Mouse (Mus musculus) T-helper 17 cell (primary cell): ENCODE measurements around the gene Defb25.

Source experiments
- in situ Hi-C, 2 experiments: fragments of 300-600 bp; cut with MboI, MseI; formaldehyde crosslinking; loops; 1 replicate in 1 of 2; 2 replicates in 1 of 2; pipeline ENCODE4 v1.15.1; 2025; ENCODE audit warnings: high pct_unique_total_duplicates in 2 of 2

The Defb25 gene

DNA sequence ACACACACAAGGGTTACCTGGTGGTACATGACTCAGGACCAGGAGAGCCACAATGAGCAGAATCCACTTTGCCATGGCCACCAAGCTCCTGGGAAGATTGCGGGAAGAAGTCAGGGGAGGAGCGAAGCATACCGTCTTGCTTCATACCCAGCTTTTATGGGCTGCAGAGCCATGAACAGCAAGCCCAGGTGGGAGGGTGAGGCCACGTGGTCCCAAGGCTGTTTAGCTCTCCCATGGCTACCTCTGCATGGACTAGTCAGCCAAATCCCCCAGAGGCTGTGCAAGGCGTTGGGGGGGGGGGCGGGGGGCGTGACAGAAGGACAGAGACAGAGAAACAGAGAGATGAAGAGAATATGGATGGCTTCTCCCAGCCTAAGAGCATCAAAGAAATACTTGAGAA lies at the start of gene Defb25:
Defb25 (minus strand) TSS at position 101 of the 400 bp plus-strand sequence.
- in situ Hi-C loops, result loop anchor here in 1 of 2 experiments (10.0 kb wide), 1 partner anchor 1512 kb away; the partner anchor contains the start of gene Bpifa3

- in situ Hi-C loops, result no loop called here
Measured at GRCm38 (mm10) chr2:152672166-152672565, 49.3 kb upstream of the Defb25 start.

GRCm38 (mm10) chr2:152671642-152671999 lies 48.8 kb upstream of the Defb25 start:
- in situ Hi-C loops, result no loop called here

GRCm38 (mm10) chr2:152670983-152671641 lies 48.3 kb upstream of the Defb25 start:
- in situ Hi-C loops, result no loop called here

- in situ Hi-C loops, result loop anchor here in 1 of 2 experiments (5.0 kb wide), 1 partner anchor 63 kb away; no protein-coding TSS in a partner anchor
Measured at GRCm38 (mm10) chr2:152669639-152670484, 47.0 kb upstream of the Defb25 start.

- in situ Hi-C loops, result loop anchor here in 1 of 2 experiments (5.0 kb wide), 1 partner anchor 62 kb away; no protein-coding TSS in a partner anchor
Measured at GRCm38 (mm10) chr2:152669256-152669638, 46.4 kb upstream of the Defb25 start, which contains the start of gene H13. TSS of gene H13 (plus strand) at chr2:152669461.

GRCm38 (mm10) chr2:152666191-152666590 lies 43.3 kb upstream of the Defb25 start:
- in situ Hi-C loops, result loop anchor here in 1 of 2 experiments (5.0 kb wide), 1 partner anchor 59 kb away; no protein-coding TSS in a partner anchor

GRCm38 (mm10) chr2:152661163-152661562 lies 38.3 kb upstream of the Defb25 start:
- in situ Hi-C loops, result no loop called here

DNA sequence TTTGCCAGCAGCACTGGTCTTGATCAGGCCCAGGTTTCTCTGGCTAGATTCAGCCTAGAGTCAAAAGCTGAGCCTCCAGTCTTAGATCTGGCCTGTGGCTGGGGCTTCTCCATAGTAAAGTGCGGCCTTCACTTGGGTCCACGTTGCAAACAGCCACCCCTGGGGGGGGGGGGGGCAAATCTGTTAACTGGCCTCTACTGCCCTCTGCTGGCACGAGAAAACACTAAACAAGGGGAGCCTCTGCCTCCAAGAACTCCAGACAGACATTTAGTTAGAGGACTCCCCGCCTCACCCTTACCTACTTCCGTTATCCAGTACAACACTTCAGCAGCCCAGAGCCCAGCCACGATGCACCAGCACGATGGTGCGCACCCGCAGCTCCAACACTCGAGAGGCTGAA lies 34.5 kb upstream of the Defb25 start:
- in situ Hi-C loops, result loop anchor here in 1 of 2 experiments (5.0 kb wide), 1 partner anchor 40 kb away; no protein-coding TSS in a partner anchor

GRCm38 (mm10) chr2:152653874-152654715 lies 31.2 kb upstream of the Defb25 start:
- in situ Hi-C loops, result no loop called here

- in situ Hi-C loops, result no loop called here
Measured at GRCm38 (mm10) chr2:152652901-152653620, 30.2 kb upstream of the Defb25 start.

- in situ Hi-C loops, result no loop called here
Measured at GRCm38 (mm10) chr2:152639406-152640113, 16.7 kb upstream of the Defb25 start.

GRCm38 (mm10) chr2:152638865-152639264 lies 16.0 kb upstream of the Defb25 start:
- in situ Hi-C loops, result no loop called here

DNA sequence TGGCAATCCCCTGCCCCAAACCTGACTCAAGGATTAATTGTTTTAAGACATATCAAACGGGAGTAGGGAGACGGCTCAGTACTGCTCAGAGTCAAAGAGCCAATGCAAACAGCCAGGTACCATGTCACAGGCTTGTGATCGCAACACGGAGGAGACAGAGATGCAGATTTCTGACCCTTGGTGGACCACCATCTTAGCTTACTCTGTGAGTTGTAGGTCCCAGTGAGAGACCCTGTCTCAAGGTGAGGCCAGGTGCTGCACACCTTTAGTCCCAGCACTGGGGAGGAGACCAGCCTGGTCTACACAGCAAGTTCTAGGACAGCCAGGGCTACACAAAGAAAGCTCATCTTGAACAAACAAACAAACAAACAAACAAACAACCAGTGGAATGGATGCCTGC lies 14.5 kb upstream of the Defb25 start:
- in situ Hi-C loops, result no loop called here

DNA sequence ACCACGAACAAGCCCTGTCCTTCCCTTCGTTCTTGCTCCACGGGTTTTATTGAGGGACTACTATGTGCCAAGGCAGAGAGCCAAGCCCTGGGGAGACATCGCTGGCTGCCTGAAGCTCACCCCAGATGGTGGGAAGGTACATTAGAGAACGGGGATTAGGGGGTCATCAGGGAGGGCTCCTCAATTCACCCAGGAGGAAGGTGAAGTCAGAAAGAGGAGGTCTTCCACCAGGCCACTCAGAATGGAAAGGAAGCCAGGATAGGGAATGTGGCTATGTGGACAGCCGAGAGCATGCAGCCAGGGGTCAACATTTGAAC lies 14.1 kb upstream of the Defb25 start:
- in situ Hi-C loops, result no loop called here

- in situ Hi-C loops, result no loop called here
Measured at GRCm38 (mm10) chr2:152636246-152637005, 13.6 kb upstream of the Defb25 start.

- in situ Hi-C loops, result no loop called here
Measured at GRCm38 (mm10) chr2:152634311-152634710, 11.5 kb upstream of the Defb25 start.

DNA sequence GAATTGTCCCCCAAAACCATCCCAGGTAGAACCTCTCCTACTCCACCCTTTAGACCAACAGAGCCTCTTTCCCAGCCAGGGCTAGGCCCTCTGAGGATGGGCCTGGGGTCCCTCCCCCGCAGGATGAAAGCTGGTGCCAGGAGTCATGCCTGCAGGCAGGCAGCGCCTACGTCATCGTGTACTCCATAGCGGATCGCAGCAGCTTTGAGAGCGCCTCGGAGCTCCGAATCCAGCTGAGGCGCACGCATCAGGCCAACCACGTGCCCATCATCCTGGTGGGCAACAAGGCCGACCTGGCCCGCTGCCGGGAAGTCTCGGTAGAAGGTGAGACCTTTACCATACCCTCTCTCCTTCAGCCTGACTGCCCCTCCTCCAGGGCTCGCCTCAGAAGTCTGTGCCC lies 10.5 kb upstream of the Defb25 start:
- in situ Hi-C loops, result no loop called here

GRCm38 (mm10) chr2:152629904-152630303 lies 7.1 kb upstream of the Defb25 start:
- in situ Hi-C loops, result loop anchor here in 1 of 2 experiments (10.0 kb wide), 1 partner anchor 1505 kb away; the partner anchor contains the start of gene Bpifa3
